Mouse (Mus musculus): ENCODE data around the gene Utp18. TPM values are rescaled to one million over a fixed set of nuclear protein-coding genes. Genes with fewer than 3 reads are reported as not detected.

Utp18 gene
- polyA plus RNA-seq (2012), result 31.8 and 42.6 TPM in 2 replicates

GRCm38 (mm10) chr11:93885572-93886410 lies at the start of gene Utp18, which contains the start of gene Mbtd1:
Gene Utp18, minus strand, starts transcription at chr11:93885766.
Gene Mbtd1, plus strand, starts transcription at chr11:93885852.

Other genes starting within 250 kb of the Utp18 start
- 22.0 and 22.5 TPM in 2 replicates for gene Mbtd1, start 86 bp upstream of the Utp18 start, polyA plus RNA-seq (2012)
- 238 and 264 TPM in 2 replicates for gene Nme2, start 70.5 kb upstream of the Utp18 start, polyA plus RNA-seq (2012)
- 349 and 378 TPM in 2 replicates for gene Gm20390, start 82.5 kb upstream of the Utp18 start, polyA plus RNA-seq (2012)
- 6.3 and 7.8 TPM in 2 replicates for gene Nme1, start 82.8 kb upstream of the Utp18 start, polyA plus RNA-seq (2012)
- gene Spag9, start 110.3 kb upstream of the Utp18 start, polyA plus RNA-seq (2012), result 13.0 and 18.2 TPM in 2 replicates